Mouse (Mus musculus) forebrain, postnatal 0 days (tissue): ENCODE results near the gene Pdzd8. TPM values are rescaled to one million over a fixed set of nuclear protein-coding genes. Genes with fewer than 3 reads are reported as not detected.

ENCODE experiments used
- ATAC-seq: fragments of 200-750 bp; cut with Nextera tagmentation; 2 replicates; pipeline ENCODE4 v1.8.0; 2017; ENCODE audit warnings: mild to moderate bottlenecking, moderate library complexity
- DNase-seq: peaks from one replicate; pipeline ENCODE4 v3.0.0-alpha.2; 2015
- H3K27ac ChIP-seq: fragments of 300-500 bp; sonication (generic); 2 replicates; pipeline ENCODE4 v1.5.1; 2014; ENCODE audit warnings: low read depth, mild to moderate bottlenecking, antibody characterized with exemption, low read length, moderate library complexity, mixed read lengths
- H3K27me3 ChIP-seq: fragments of 300-500 bp; sonication (generic); 2 replicates; pipeline ENCODE4 v1.6.1; 2014; ENCODE audit warnings: mild to moderate bottlenecking, low read length, mixed read lengths; ENCODE audit not compliant: insufficient read depth
- H3K36me3 ChIP-seq: fragments of 300-500 bp; sonication (generic); 2 replicates; pipeline ENCODE4 v1.6.1; 2014; ENCODE audit warnings: mild to moderate bottlenecking, moderate library complexity; ENCODE audit not compliant: insufficient read depth
- H3K4me1 ChIP-seq: fragments of 300-500 bp; sonication (generic); 2 replicates; pipeline ENCODE4 v1.6.1; 2014; ENCODE audit warnings: antibody characterized with exemption; ENCODE audit not compliant: insufficient read depth
- H3K4me2 ChIP-seq: fragments of 300-500 bp; sonication (generic); 2 replicates; pipeline ENCODE4 v1.6.1; 2014; ENCODE audit warnings: low read depth, mild to moderate bottlenecking, moderate library complexity
- H3K4me3 ChIP-seq: fragments of 300-500 bp; sonication (generic); 2 replicates; pipeline ENCODE4 v1.5.1; 2014; ENCODE audit warnings: low read depth, low read length, mixed read lengths
- H3K9ac ChIP-seq: fragments of 300-500 bp; sonication (generic); 2 replicates; pipeline ENCODE4 v1.6.1; 2014; ENCODE audit warnings: mild to moderate bottlenecking
- H3K9me3 ChIP-seq: fragments of 300-500 bp; sonication (generic); 2 replicates; pipeline ENCODE4 v1.6.1; 2016; ENCODE audit warnings: low read length
- CTCF ChIP-seq: sonication (generic); IDR thresholded peaks from 2 replicates; pipeline ENCODE4 v1.5.1; 2016; ENCODE audit warnings: antibody characterized with exemption, control low read depth, low read depth
- WGBS: fragments of 180-500 bp; shearing (Covaris S2); extraction: QIAGEN DNeasy Blood & Tissue Kit; methylation state at CpG from one replicate; pipeline ENCODE4 v1.1.7; 2014; 5-methylcytosine and 5-hydroxymethylcytosine counted together
- polyA plus RNA-seq: library from polyadenylated mRNA; unstranded; fragments of >200 nt; fragmentation: Nextera tagmentation; extraction: Ambion mirVana; gene quantifications from 2 replicates; pipeline ENCODE4 v1.2.1, GENCODE M21; 2015
- total RNA-seq: library from RNA; depleted of rRNA; stranded (reverse); fragments of >200 nt; gene quantifications from 2 replicates; pipeline ENCODE4 v1.2.3, GENCODE M21; 2014; rRNA removed

Pdzd8 gene
- 40.5 and 47.6 TPM in 2 replicates for total RNA-seq
- polyA plus RNA-seq = 6.5 and 8.7 TPM in 2 replicates

DNA sequence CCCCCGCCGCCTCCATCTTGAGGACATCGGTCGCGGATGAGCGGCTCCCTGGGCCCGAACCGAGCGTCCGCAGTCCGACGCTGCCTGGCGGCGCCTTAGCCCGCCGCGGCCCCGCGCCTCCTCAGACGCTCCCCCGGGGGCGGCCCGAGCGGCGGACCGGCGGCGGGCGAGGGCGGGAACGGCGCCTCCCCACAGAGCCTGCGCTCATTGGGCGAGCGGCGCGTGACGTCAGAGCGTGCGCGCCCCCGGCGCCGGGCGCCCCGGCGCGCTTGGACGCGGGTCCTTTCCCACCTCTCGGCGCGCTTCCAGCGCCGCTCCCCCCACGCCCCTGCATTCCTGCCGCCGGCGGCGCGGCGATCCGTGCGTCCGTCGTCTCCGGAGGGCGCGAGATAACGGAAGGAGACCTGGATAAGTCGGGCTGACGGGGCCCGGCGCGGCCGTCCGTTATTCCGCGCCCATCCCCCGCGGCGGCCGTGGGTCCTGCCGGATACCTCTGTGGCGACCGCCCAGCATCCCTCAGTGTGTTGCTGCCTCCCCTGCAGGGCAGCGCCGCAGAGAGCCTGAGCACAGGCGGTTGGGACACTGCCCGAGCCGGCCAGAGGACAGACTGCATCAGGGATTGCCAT lies at the start of gene Pdzd8:
Gene Pdzd8 (minus strand): TSS at position 123 of the 626 bp plus-strand sequence.
- 1% methylated on average over 85 of the region's 91 CpGs for WGBS
- Histone ChIP-seq H3K9me3 (no peaks in the 10 kb centered on the region), H3K4me1 (peaks cover 29% of the 10 kb centered on the region), H3K4me2 (peak within 1 kb of the TSS; percentile 99), H3K4me3 (peak within 1 kb of the TSS; percentile 75), H3K36me3 (no peaks in the 10 kb centered on the region), H3K27me3 (no peaks in the 10 kb centered on the region), H3K27ac (peak within 1 kb of the TSS; percentile 89), H3K9ac (peak within 1 kb of the TSS; percentile 78)
- no peak; the same call in 1 of the 2 replicates for TF ChIP-seq CTCF
- ATAC-seq (peak; percentile 96), DNase-seq (peak; percentile 95)

GRCm38 (mm10) chr19:59393777-59394441 lies 48.3 kb upstream of the Pdzd8 start:
- no peak for TF ChIP-seq CTCF
- ATAC-seq = peak; percentile 86
- Histone ChIP-seq H3K27ac (no peak overlapping the region), H3K4me3 (no peak overlapping the region), H3K4me1 (no peaks in the 10 kb centered on the region), H3K9me3 (no peaks in the 10 kb centered on the region), H3K36me3 (no peaks in the 10 kb centered on the region), H3K27me3 (no peaks in the 10 kb centered on the region; the same call in 1 of the 2 replicates), H3K9ac (no peak overlapping the region), H3K4me2 (no peak overlapping the region)
- peak; percentile 55 for DNase-seq
- 11% methylated on average over 8 of the region's 8 CpGs for WGBS

DNA sequence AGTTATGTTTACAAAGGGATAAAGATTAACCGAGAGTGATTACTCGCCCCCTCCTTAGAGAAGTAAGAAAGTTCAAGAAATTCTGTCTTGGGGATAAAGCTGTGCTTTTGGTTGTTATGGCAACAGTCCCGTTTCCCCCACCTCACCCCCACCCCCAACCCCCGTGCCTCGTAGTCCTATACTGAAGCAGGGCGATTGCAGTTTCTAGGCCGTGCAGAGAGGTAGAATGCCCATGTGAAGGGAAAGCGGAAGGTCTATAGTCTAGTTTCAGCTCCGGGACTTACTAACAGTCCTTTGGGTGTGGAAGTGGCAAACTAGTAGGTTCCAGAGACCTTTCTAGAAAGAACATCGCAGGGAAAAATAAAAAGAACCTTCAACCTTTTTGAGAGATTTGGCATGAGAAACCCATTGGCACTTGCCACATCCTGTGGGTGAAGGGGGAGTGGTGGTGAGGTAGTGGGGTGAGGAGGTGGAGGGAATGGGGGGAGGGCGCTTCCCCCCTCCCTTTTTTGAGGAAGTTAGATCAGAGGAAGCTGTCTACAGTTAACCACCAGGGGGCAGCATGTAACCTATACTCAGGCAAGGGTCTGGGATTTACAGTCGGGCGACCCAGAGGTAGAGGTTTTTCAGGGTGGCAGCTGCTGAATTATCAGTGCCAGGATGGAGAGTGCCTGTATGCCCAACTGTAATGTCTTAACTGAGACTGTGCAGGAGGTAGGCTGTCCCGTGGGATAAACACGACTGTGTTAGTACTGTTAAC lies 43.4 kb upstream of the Pdzd8 start:
- 5% methylated on average over 14 of the region's 15 CpGs for WGBS
- H3K4me3 ChIP-seq = no peak overlapping the region
- H3K27me3 ChIP-seq = no peaks in the 10 kb centered on the region
- DNase-seq (peak; percentile 85), ATAC-seq (peak; percentile 74)
- no peaks in the 10 kb centered on the region for H3K9me3 ChIP-seq
- no peaks in the 10 kb centered on the region for H3K4me1 ChIP-seq
- H3K36me3 ChIP-seq = no peaks in the 10 kb centered on the region
- H3K4me2 ChIP-seq = peak overlapping the region; percentile 35
- TF ChIP-seq CTCF = peak; percentile 82
- H3K27ac ChIP-seq = no peak overlapping the region
- H3K9ac ChIP-seq = no peak overlapping the region

GRCm38 (mm10) chr19:59388399-59388798 lies 42.8 kb upstream of the Pdzd8 start:
- DNase-seq (peak; percentile 19), ATAC-seq (peak; percentile 56)
- Histone ChIP-seq H3K9ac (no peak overlapping the region), H3K4me3 (no peak overlapping the region), H3K27me3 (no peaks in the 10 kb centered on the region), H3K27ac (no peak overlapping the region), H3K36me3 (no peaks in the 10 kb centered on the region), H3K4me1 (no peaks in the 10 kb centered on the region), H3K9me3 (no peaks in the 10 kb centered on the region), H3K4me2 (peak overlapping the region; percentile 35)
- 0 out of 2 replicates have a peak, but pooled peaks have one; percentile 13 for TF ChIP-seq CTCF
- WGBS = 4% methylated on average over 5 of the region's 5 CpGs

GRCm38 (mm10) chr19:59387178-59387577 lies 41.6 kb upstream of the Pdzd8 start:
- 49% methylated on average over 1 of the region's 1 CpGs for WGBS
- no peak overlapping the region for H3K4me2 ChIP-seq
- H3K9me3 ChIP-seq = no peaks in the 10 kb centered on the region
- peak; percentile 64 for DNase-seq
- H3K4me3 ChIP-seq = no peak overlapping the region
- no peaks in the 10 kb centered on the region for H3K4me1 ChIP-seq
- no peak overlapping the region for H3K9ac ChIP-seq
- H3K36me3 ChIP-seq = no peaks in the 10 kb centered on the region
- no peak for ATAC-seq
- TF ChIP-seq CTCF = peak; percentile 78
- H3K27ac ChIP-seq = no peak overlapping the region
- H3K27me3 ChIP-seq = no peaks in the 10 kb centered on the region

GRCm38 (mm10) chr19:59384582-59385495 lies 39.3 kb upstream of the Pdzd8 start:
- Histone ChIP-seq H3K4me2 (no peak overlapping the region), H3K27ac (no peak overlapping the region), H3K4me3 (no peak overlapping the region), H3K27me3 (no peaks in the 10 kb centered on the region), H3K4me1 (no peaks in the 10 kb centered on the region), H3K36me3 (no peaks in the 10 kb centered on the region), H3K9ac (no peak overlapping the region), H3K9me3 (no peaks in the 10 kb centered on the region)
- DNase-seq = no peak
- WGBS = 94% methylated on average over 7 of the region's 7 CpGs
- no peak for ATAC-seq
- TF ChIP-seq CTCF = no peak
